Mouse (Mus musculus): ENCODE data around the gene Cfap97d2.

DNA sequence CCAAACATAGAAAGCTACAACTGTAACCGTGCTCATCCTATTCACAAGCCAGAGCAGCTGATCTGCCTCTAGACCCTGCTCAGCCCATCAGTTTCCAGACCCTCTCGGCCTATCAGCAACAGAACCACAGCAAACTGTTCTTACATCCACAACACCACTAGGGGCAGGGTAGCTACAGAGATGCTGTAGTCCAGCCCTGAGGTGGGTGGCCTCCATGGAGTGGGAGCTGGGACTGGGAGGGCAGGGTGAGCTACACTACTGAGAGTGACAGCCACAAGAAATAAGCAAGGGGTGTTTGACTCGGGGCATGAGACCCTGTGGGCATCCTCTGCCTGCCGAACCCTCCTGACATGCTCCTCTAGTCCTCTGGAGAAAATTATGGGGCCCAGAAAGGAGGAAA is 37.8 kb upstream of the Cfap97d2 start:
- peak; percentile 6 for TF ChIP-seq POLR2A (IDR thresholded peaks at IDR 0.05; ENCODE audit: insufficient read length, low read depth)
- no peak for TF ChIP-seq TCF12 (IDR thresholded peaks at IDR 0.05; ENCODE audit: insufficient read depth, poor library complexity, severe bottlenecking)
- no peak for TF ChIP-seq E2F4 (IDR thresholded peaks at IDR 0.05; ENCODE audit: insufficient read depth)
- TF ChIP-seq MYOG (IDR thresholded peaks at IDR 0.05; ENCODE audit: control insufficient read depth in 1 of 3, insufficient read depth in 1 of 3, insufficient read length in 2 of 3, low read depth in 2 of 3) = no peak
